Mouse (Mus musculus) heart, postnatal 25 days (tissue): Measurements from ENCODE around the gene B3gat3. TPM values are rescaled to one million over a fixed set of nuclear protein-coding genes. Genes with fewer than 3 reads are reported as not detected.

Source experiments
- DNase-seq: peaks from one replicate; pipeline ENCODE4 v3.0.0; 2022; ENCODE audit warnings: low spot score
- intact Hi-C: fragments of 180-260 bp; cut with DNase I; formaldehyde crosslinking; loops from one replicate; pipeline ENCODE4 v1.15.1; 2025
- total RNA-seq, 2 experiments: library from RNA; stranded (reverse); gene quantifications; 2 replicates each; pipeline ENCODE4 v1.2.3; 2021

B3gat3 gene
- total RNA-seq, 2 experiments from 2014 or later: 35.9 to 36.7 TPM

DNA sequence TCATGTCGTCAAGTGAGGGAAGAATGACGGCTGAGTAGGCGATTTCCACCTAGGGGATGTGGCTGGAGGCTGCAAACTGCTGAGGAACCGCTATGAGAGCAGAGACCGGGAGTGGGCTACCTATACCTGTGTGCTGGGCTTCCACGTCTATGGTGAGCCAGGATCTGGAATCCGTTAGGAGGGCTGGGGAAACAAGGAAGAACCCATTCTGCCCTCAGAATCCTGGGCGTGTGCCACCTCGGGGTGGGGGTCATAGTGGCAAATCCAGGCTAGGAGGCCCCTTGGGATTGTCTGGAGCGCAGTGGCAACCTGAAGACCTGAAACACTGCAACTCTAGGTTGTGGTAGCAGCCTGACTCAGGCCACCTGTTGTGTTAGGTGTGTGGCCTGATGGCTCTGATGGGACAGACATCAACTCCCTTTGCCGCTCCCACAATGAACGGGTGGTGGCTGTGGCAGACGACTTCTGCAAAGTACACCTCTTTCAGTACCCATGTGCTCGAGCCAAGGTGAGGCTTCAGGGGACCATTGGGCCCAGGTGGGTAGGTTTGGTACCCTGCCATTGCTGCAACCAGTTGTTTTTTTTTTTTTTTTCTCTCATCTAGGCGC lies 20.5 kb downstream of the B3gat3 start:
- intact Hi-C loops: loop anchor here (2.0 kb wide), 1 partner anchor 20 kb away; the partner anchor contains the start of gene B3gat3
- no peak for DNase-seq

- intact Hi-C loops: loop anchor here (2.0 kb wide), 1 partner anchor 20 kb away; the partner anchor contains the start of gene B3gat3
- no peak for DNase-seq
These were observed 21.0 kb downstream of the B3gat3 start for GRCm38 (mm10) chr19:8941136-8941514.

DNA sequence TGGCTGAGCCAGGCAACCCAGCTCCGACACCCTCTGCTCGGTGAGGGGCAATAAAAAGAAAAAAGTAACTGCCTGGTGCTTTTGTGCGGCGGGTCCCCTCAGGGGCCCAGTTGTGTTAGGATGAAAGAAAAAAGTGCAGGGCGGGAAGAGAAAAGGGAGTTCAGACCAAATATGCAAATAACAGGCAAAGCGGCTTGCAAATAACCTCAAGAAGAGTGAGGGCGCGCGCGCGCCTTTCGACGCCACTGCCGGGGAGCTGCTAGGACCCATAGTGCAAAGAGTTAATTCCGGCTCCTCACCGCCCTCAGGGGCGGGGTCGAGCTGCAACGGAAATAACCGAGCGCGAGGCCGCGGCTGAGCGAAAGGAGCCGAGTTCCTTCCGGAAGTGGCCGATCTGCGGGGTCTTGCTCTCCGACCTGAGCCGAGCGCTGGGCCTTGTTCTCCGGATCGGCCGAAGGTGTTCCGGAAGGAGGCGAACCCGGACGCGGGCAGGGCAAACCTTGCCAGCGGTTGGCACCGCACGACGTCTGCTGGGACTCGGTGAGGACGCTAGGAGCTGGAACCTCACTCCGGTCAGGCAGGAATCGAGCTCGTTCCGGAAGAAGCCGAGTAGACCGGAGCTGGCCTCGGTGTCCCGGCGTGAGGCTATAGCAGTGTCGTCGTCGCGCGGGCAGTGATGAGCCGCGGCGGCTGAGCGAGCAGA lies 21.5 kb downstream of the B3gat3 start, which contains the start of gene Mta2:
TSS of gene Mta2 (plus strand) at position 361 of the 703 bp plus-strand sequence.
- intact Hi-C loops: loop anchor here (1.0 to 2.0 kb wide), 3 partner anchors 12 to 21 kb away; partner anchors contain the start of genes B3gat3, Eml3, Rom1 and Tut1
- peak; percentile 86 for DNase-seq

GRCm38 (mm10) chr19:8942276-8942964 lies 22.2 kb downstream of the B3gat3 start:
- peak; percentile 28 for DNase-seq
- intact Hi-C loops: loop anchor here (1.0 to 2.0 kb wide), 2 partner anchors 11 to 14 kb away; partner anchors contain the start of genes Eml3, Rom1 and Tut1

DNA sequence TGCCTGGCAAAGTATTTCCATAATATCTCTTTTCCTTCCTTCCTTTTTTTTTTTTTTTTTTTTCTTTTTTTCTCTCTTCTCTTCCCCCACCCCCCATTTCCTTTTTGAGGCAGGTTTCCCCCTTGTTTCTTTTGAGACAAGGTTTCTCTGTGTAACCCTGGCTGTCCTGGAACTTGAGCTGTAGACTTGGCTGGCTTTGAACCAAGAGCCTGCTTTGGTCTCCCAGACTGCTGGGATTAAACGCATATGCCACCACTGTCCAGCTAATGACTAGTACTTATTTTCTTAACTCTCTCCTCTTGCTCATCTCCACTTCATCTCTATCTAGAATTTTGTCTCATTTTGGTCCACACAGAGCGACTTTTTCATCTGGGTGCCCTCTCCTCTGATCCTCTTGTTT lies 22.9 kb downstream of the B3gat3 start:
- intact Hi-C loops: loop anchor here (2.0 kb wide), 1 partner anchor 14 kb away; the partner anchor contains the start of genes Eml3 and Rom1
- DNase-seq: no peak

DNA sequence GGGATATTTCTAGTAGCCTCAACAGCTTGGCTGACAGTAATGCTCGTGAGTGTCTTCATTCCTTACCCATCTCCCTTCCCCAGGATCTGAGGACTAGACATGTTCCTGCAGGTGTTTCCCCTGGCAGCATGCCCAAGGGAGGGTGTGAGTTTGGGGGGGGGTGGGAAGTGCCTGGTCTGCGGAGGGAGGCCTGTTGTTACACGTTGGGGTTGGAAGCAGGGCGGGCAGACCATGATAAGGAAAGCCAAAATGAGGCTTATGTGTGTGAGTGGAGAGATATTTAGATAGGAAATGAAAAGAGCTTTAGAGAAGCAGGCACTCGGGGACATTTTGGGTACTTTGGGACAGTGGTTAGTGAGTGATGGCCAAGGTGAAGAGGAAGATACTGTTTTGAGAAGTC lies 23.9 kb downstream of the B3gat3 start:
- no peak for DNase-seq
- intact Hi-C loops: no loop called here

DNA sequence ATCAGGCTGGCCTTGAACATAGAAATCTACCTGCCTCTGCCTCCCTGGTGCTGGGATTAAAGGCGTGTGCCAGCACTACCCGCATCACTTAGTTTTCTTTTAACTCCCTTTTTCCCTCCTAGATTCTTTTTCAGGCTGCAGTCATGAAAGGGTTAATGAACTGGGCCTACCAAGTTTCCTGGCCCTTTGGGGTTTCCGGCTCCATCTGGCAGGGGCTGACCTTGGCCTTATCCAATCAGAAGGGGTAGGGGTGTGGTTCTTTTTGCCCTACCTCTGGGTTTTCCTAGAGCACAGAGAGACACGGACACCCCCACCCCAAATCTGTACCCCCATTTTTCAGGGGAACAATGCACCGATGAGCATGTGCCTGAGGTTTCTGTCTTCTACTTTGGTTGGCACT lies 24.6 kb downstream of the B3gat3 start:
- intact Hi-C loops: loop anchor here (5.0 kb wide), 1 partner anchor 32 kb away; no protein-coding TSS in a partner anchor
- peak; percentile 44 for DNase-seq

GRCm38 (mm10) chr19:8945251-8945650 lies 25.1 kb downstream of the B3gat3 start:
- intact Hi-C loops: loop anchor here (5.0 kb wide), 1 partner anchor 33 kb away; no protein-coding TSS in a partner anchor
- no peak for DNase-seq

- no peak for DNase-seq
- intact Hi-C loops: loop anchor here (5.0 kb wide), 1 partner anchor 35 kb away; no protein-coding TSS in a partner anchor
These were observed 26.8 kb downstream of the B3gat3 start for GRCm38 (mm10) chr19:8946929-8947328.

DNA sequence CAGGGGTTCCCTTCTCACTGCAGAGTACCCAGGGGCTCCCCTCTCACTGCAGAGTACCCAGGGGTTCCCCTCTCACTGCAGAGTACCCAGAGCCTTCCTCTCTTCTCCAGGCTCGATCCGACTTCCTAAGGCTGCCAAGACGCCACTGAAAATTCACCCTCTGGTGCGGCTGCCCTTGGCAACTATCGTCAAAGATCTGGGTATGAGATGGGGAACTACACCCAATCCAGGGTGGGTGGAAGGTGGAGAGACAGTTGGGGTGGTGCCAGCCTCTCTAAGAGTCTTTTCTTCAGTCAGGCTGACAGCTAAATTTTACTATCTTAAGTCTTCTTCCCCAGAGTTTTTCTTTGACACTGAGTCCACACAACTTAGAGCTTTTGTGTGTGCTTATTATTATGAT lies 30.0 kb downstream of the B3gat3 start:
- no peak for DNase-seq
- intact Hi-C loops: no loop called here

GRCm38 (mm10) chr19:8952241-8952640 lies 32.1 kb downstream of the B3gat3 start:
- intact Hi-C loops: no loop called here
- no peak for DNase-seq

DNA sequence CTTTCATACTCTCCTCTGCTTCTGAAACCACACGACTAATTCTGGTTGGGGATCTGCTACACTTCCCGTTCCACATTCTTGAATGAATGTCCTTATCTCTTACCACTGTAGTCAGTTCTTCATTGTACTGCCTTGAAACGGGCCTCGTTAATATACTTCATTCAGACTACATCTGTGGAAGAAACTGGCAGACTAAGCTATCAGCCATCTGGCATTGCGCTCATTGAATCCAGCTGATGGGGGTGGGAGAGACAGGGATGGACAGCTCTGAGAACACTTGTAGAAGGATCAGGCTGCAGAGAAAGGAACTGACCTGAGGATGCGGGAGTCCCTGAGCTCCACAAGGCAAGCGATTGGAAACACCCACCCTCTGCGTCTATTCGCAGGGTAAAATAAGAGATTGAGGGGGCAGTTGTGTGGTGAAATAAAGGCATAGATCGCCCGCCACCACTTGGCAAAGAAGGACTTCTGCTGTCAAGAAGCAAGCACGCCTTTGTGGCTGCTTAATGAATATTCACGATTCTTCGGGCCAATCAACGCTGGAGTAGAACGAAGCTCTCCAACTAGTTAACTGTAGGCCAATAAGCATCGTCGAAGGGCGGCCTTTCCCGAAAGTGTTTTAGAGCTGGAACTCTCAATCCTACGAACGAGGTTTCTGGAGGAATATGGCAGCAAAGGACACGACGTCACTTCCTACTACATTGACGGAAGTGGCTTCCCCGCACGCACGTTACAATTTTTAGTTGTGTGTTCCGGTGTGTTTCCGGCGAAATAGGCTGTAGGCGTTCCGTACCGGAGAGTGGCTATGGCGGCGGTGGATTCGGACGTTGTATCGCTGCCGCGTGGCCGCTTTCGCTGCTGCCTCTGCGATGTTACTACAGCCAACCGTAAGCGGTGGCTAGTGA lies 33.2 kb downstream of the B3gat3 start, which contains the start of gene Tut1:
TSS of gene Tut1 (plus strand) at position 713 of the 905 bp plus-strand sequence.
- intact Hi-C loops: loop anchor here (1.0 kb wide), 1 partner anchor 11 kb away; no protein-coding TSS in a partner anchor

DNA sequence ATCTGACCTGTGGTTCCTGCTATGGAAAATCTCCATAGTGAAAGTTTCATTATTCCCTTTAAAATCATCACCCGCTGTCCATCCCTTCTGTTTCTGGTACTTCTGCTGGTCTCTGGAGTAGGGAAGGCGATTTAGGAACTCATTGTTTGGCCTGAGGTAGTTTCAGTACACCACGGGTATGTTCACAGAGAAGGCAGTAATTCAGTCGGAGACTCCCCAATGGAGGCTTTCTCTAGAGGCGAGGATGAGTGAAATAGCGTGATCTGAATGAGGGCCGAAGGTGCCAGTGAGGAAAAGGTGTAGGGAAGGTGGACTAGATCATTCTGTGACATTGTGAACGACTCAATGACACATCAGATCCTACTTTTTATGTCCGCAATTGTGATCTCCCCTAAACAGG lies 34.0 kb downstream of the B3gat3 start:
- no peak for DNase-seq
- intact Hi-C loops: no loop called here

More for the DNA sequence above, 33.2 kb downstream of the B3gat3 start, which contains the start of gene Tut1:
- DNase-seq: peak; percentile 84

DNA sequence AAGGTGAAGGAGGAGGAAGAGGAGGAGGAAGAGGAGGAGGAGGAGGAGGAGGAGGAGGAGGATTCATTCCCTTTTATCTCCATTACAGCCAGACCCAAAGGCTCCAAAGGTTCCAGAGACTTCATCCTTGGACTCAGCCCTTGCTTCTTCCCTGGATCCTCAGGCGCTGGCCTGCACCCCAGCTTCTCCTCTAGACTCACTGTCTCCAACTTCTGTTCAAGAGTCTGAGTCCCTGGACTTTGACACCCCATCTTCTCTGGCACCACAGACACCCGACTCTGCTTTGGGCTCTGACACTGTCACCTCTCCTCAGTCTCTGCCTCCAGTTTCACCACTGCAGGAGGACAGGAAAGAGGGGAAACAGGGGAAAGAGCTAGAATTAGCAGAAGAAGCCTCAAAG lies 42.1 kb downstream of the B3gat3 start:
- no peak for DNase-seq
- intact Hi-C loops: loop anchor here (5.0 kb wide), 1 partner anchor 45 kb away; no protein-coding TSS in a partner anchor

DNA sequence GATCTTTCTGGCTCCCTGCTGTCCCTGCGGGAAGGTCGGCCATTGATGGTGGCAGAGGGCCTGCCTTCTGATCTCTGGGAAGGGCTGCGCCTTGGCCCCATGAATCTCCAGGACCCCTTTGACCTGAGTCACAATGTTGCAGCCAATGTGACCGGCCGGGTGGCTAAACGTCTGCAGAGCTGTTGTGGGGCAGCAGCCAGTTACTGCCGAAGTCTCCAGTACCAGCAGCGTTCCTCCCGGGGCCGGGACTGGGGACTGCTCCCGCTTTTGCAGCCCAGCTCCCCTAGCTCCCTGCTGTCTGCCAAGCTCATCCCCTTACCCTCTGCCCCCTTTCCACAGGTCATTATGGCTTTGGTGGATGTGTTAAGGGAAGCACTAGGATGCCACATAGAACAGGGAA lies 44.9 kb downstream of the B3gat3 start:
- intact Hi-C loops: no loop called here

DNA sequence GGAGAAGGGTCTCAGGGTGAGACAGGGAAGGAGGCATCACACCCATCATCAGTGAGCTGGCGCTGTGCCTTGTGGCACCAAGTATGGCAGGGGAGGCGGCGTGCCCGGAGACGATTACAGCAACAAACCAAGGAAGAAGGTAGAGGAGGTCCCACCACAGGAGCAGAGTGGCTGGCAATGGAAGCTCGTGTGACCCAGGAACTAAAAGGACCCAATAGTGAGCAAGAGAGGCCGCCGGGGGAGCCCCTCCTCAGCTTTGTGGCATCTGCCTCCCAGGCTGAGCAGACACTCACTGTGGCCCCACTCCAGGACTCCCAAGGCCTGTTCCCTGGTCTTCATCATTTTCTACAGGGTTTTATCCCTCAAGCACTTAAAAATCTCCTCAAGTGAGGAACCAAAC lies 45.6 kb downstream of the B3gat3 start:
- no peak for DNase-seq
- intact Hi-C loops: loop anchor here (2.0 kb wide), 1 partner anchor 67 kb away; the partner anchor contains the start of gene Ganab

More for the DNA sequence above, 44.9 kb downstream of the B3gat3 start:
- no peak for DNase-seq

DNA sequence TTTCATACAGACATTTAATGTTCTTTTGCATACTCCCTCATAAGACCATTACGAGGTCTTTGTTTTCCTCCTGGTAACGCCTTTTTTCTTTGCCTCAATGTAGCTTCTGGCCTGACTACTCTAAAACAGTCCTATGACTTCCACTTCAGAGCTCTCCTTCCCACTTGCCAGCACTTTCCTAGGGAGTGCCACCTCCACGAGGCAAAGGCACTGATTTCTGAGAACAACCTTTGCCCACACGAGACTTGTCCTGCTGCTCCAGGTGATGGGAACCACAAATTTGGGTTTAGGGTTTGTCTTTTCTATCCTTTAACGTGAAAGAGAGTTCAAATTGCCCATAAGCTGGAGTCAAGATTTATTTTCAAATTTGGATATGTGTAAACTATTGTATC lies 46.0 kb downstream of the B3gat3 start:
- DNase-seq: no peak
- intact Hi-C loops: loop anchor here (2.0 kb wide), 1 partner anchor 67 kb away; the partner anchor contains the start of gene Ganab

DNA sequence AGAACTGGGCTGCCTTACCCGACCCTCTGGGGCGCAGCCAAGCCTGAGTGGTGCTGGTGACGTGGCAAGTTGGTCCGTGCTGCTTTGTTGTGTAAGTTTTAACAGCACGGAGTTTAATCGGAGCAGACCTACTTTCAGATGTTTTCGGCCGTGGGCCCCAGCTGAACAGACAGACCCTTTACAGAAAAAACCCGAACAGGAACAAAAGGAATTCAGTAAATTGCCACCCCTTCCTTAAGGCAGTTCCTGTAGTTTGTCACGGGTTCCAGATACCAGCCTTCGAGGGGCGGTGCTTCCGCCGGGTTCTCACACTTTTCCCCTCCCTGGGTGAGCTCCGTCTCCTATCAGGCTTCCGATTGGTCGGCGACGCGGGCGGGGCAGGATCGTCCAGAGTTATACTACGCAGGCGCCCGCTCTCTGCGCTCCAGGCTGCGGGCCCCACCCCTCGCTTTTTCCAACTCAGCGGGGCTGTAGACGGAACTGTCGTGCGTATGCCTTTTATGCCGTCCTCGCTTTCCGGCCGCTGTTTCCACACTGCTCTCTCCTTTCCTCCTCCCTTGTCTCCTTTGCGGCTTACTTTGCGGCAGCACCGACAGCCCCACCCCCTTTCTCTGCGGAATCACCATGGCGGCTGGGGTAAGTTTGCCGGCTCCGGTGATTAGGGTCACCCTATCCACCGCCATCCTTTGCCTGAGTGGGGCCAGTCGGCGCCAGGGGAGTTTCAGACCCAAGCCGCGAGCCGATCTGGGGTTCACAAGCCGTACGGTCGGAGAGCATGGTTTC lies 46.6 kb downstream of the B3gat3 start, which contains the start of gene Eef1g:
TSS of gene Eef1g (plus strand) at position 452 of the 783 bp plus-strand sequence.
- intact Hi-C loops: loop anchor here (2.0 kb wide), 1 partner anchor 68 kb away; the partner anchor contains the start of gene Ganab
- peak; percentile 100 for DNase-seq
